Mouse (Mus musculus): ENCODE measurements around the gene Crcp. TPM values are rescaled to one million over a fixed set of nuclear protein-coding genes. Genes with fewer than 3 reads are reported as not detected.

Gene Crcp
- polyA plus RNA-seq, 1 experiment from 2014 or later, result 67.0 TPM

- Histone ChIP-seq H3K9me3 (replicated peaks) (peaks cover 16% of the 10 kb centered on the region), H3K4me3 (0 out of 2 replicates have a peak overlapping the region, but pooled peaks have one; percentile 53), H3K27me3 (no peaks in the 10 kb centered on the region), H3K36me3 (ENCODE audit: poor library complexity, severe bottlenecking) (no peaks in the 10 kb centered on the region), H3K27ac (no peak overlapping the region), H3K4me2 (peak overlapping the region; percentile 80; the same call in 1 of the 2 replicates), H3K4me1 (peaks cover 14% of the 10 kb centered on the region), H3K9ac (no peak overlapping the region)
- ATAC-seq, result no peak
- 79% methylated on average over 7 of the region's 7 CpGs for WGBS
These were observed 25.9 kb upstream of the Crcp start for GRCm38 (mm10) chr5:130003229-130003628.

- Histone ChIP-seq H3K27me3 (no peaks in the 10 kb centered on the region), H3K9me3 (replicated peaks) (peaks cover 22% of the 10 kb centered on the region), H3K4me1 (peaks cover 7% of the 10 kb centered on the region; the same call in 1 of the 2 replicates), H3K27ac (no peak overlapping the region), H3K4me3 (no peak overlapping the region), H3K4me2 (no peak overlapping the region), H3K9ac (no peak overlapping the region), H3K36me3 (ENCODE audit: poor library complexity, severe bottlenecking) (peaks cover 17% of the 10 kb centered on the region)
- no peak for ATAC-seq
- 97% methylated on average over 1 of the region's 1 CpGs for WGBS
These were observed 21.7 kb upstream of the Crcp start for GRCm38 (mm10) chr5:130007344-130007743.

- Histone ChIP-seq H3K27ac (no peak overlapping the region), H3K36me3 (ENCODE audit: poor library complexity, severe bottlenecking) (peaks cover 24% of the 10 kb centered on the region), H3K4me1 (no peaks in the 10 kb centered on the region), H3K4me3 (no peak overlapping the region), H3K27me3 (no peaks in the 10 kb centered on the region), H3K9me3 (replicated peaks) (peaks cover 22% of the 10 kb centered on the region), H3K4me2 (no peak overlapping the region), H3K9ac (no peak overlapping the region)
- WGBS, result 81% methylated on average over 6 of the region's 6 CpGs
- no peak for ATAC-seq
These were observed 21.0 kb upstream of the Crcp start for GRCm38 (mm10) chr5:130008034-130008590.

GRCm38 (mm10) chr5:130009784-130010183 is 19.3 kb upstream of the Crcp start:
- Histone ChIP-seq H3K27me3 (no peaks in the 10 kb centered on the region), H3K36me3 (ENCODE audit: poor library complexity, severe bottlenecking) (peaks cover 30% of the 10 kb centered on the region), H3K9me3 (replicated peaks) (peaks cover 16% of the 10 kb centered on the region), H3K9ac (no peak overlapping the region), H3K4me1 (no peaks in the 10 kb centered on the region), H3K4me2 (no peak overlapping the region), H3K4me3 (no peak overlapping the region), H3K27ac (no peak overlapping the region)
- ATAC-seq, result no peak
- WGBS, result 99% methylated on average over 4 of the region's 4 CpGs

GRCm38 (mm10) chr5:130010961-130011360 is 18.1 kb upstream of the Crcp start:
- H3K9me3 ChIP-seq (replicated peaks), result peaks cover 8% of the 10 kb centered on the region; the same call in 1 of the 2 replicates
- 96% methylated on average over 5 of the region's 5 CpGs for WGBS
- no peaks in the 10 kb centered on the region for H3K4me1 ChIP-seq
- H3K9ac ChIP-seq, result no peak overlapping the region
- H3K4me3 ChIP-seq, result no peak overlapping the region
- ATAC-seq, result no peak
- no peak overlapping the region for H3K27ac ChIP-seq
- no peaks in the 10 kb centered on the region for H3K27me3 ChIP-seq
- no peak overlapping the region for H3K4me2 ChIP-seq
- H3K36me3 ChIP-seq (ENCODE audit: poor library complexity, severe bottlenecking), result peaks cover 38% of the 10 kb centered on the region

- peaks cover 5% of the 10 kb centered on the region; the same call in 1 of the 2 replicates for H3K9me3 ChIP-seq (replicated peaks)
- H3K4me2 ChIP-seq, result no peak overlapping the region
- no peak overlapping the region for H3K27ac ChIP-seq
- H3K9ac ChIP-seq, result no peak overlapping the region
- H3K4me1 ChIP-seq, result no peaks in the 10 kb centered on the region
- no peak overlapping the region for H3K4me3 ChIP-seq
- no peak for ATAC-seq
- WGBS, result 95% methylated on average over 3 of the region's 3 CpGs
- H3K36me3 ChIP-seq (ENCODE audit: poor library complexity, severe bottlenecking), result peaks cover 41% of the 10 kb centered on the region
- no peaks in the 10 kb centered on the region for H3K27me3 ChIP-seq
These were observed 14.0 kb upstream of the Crcp start for GRCm38 (mm10) chr5:130015104-130015503.

GRCm38 (mm10) chr5:130019461-130019860 is 9.6 kb upstream of the Crcp start:
- no peaks in the 10 kb centered on the region for H3K27me3 ChIP-seq
- H3K27ac ChIP-seq, result no peak overlapping the region
- no peak for ATAC-seq
- WGBS, result 78% methylated on average over 8 of the region's 8 CpGs
- H3K4me3 ChIP-seq, result no peak overlapping the region
- H3K4me1 ChIP-seq, result 0 out of 2 replicates have a peak, but pooled peaks cover 9% of the 10 kb centered on the region
- H3K9me3 ChIP-seq (replicated peaks), result no peaks in the 10 kb centered on the region
- H3K4me2 ChIP-seq, result no peak overlapping the region
- H3K9ac ChIP-seq, result no peak overlapping the region
- peaks cover 15% of the 10 kb centered on the region; the same call in 1 of the 2 replicates for H3K36me3 ChIP-seq (ENCODE audit: poor library complexity, severe bottlenecking)

- WGBS, result 77% methylated on average over 5 of the region's 5 CpGs
- no peak overlapping the region for H3K4me3 ChIP-seq
- H3K4me2 ChIP-seq, result no peak overlapping the region
- no peak overlapping the region for H3K27ac ChIP-seq
- H3K27me3 ChIP-seq, result peaks cover 4% of the 10 kb centered on the region; the same call in 1 of the 2 replicates
- no peaks in the 10 kb centered on the region for H3K36me3 ChIP-seq (ENCODE audit: poor library complexity, severe bottlenecking)
- 0 out of 2 replicates have a peak overlapping the region, but pooled peaks have one; percentile 26 for H3K9ac ChIP-seq
- 0 out of 2 replicates have a peak, but pooled peaks cover 9% of the 10 kb centered on the region for H3K4me1 ChIP-seq
- ATAC-seq, result no peak
- H3K9me3 ChIP-seq (replicated peaks), result no peaks in the 10 kb centered on the region
These were observed 7.6 kb upstream of the Crcp start for GRCm38 (mm10) chr5:130021361-130021966.

GRCm38 (mm10) chr5:130022366-130022765 is 6.7 kb upstream of the Crcp start:
- Histone ChIP-seq H3K4me2 (no peak overlapping the region), H3K36me3 (ENCODE audit: poor library complexity, severe bottlenecking) (no peaks in the 10 kb centered on the region), H3K4me1 (0 out of 2 replicates have a peak, but pooled peaks cover 9% of the 10 kb centered on the region), H3K9me3 (replicated peaks) (no peaks in the 10 kb centered on the region), H3K27me3 (peaks cover 12% of the 10 kb centered on the region; the same call in 1 of the 2 replicates), H3K9ac (no peak overlapping the region), H3K4me3 (no peak overlapping the region), H3K27ac (no peak overlapping the region)
- 76% methylated on average over 7 of the region's 7 CpGs for WGBS
- no peak for ATAC-seq

GRCm38 (mm10) chr5:130023067-130023766 is 5.9 kb upstream of the Crcp start:
- no peak overlapping the region for H3K9ac ChIP-seq
- ATAC-seq, result no peak
- H3K4me1 ChIP-seq, result 0 out of 2 replicates have a peak, but pooled peaks cover 9% of the 10 kb centered on the region
- peak overlapping the region; percentile 88 for H3K4me2 ChIP-seq
- 40% methylated on average over 12 of the region's 12 CpGs for WGBS
- no peaks in the 10 kb centered on the region for H3K36me3 ChIP-seq (ENCODE audit: poor library complexity, severe bottlenecking)
- H3K27ac ChIP-seq, result no peak overlapping the region
- H3K27me3 ChIP-seq, result peaks cover 15% of the 10 kb centered on the region; the same call in 1 of the 2 replicates
- H3K9me3 ChIP-seq (replicated peaks), result no peaks in the 10 kb centered on the region
- H3K4me3 ChIP-seq, result peak overlapping the region; percentile 60

GRCm38 (mm10) chr5:130023767-130024539 is 5.1 kb upstream of the Crcp start:
- Histone ChIP-seq H3K27me3 (peaks cover 15% of the 10 kb centered on the region; the same call in 1 of the 2 replicates), H3K4me2 (peak overlapping the region; percentile 88), H3K9me3 (replicated peaks) (no peaks in the 10 kb centered on the region), H3K27ac (peak overlapping the region; percentile 44; the same call in 1 of the 2 replicates), H3K9ac (peak overlapping the region; percentile 71), H3K4me3 (peak overlapping the region; percentile 60), H3K4me1 (0 out of 2 replicates have a peak, but pooled peaks cover 9% of the 10 kb centered on the region), H3K36me3 (ENCODE audit: poor library complexity, severe bottlenecking) (no peaks in the 10 kb centered on the region)
- peak; percentile 89 for ATAC-seq
- WGBS, result under 1% methylated on average over 32 of the region's 32 CpGs

Measured in forebrain, embryonic 13.5 days (tissue).